ENCODE assay signal across 22 mouse cellular contexts in the genomic region with DNA sequence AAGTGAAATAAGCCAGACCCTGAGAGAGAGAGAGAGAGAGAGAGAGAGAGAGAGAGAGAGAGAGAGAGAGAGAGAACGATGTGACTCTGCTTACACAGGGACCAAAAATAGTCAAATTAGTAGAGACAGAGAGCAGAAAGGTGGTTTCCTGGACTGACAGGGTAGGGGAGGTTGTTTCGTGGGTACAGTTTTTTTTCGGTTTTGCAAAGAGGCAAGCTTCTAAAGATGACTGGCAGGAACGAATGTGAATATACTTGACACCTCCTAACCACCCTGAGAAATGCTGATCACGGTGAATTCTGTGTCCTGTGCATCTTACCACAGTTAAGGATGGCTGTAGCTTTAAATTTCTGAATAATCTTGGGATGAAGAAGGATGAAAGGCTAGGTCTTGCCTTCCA.
DNase-seq lines count a peak whose midpoint lies in the region; ATAC-seq and TF ChIP-seq lines count a peak whose summit lies in the region.
"Had no signal": no experiment of that assay in that cellular context is flagged by ENCODE, and none has a peak within 500 bp of the region (broad histone marks: within the 10 kb centered on the region; RNA-seq: fewer than 3 reads in every experiment).

No protein-coding gene starts in this region.

- no peak overlapping the region for H3K4me3 ChIP-seq in heart, embryonic 15.5 days
- no peak overlapping the region for H3K4me3 ChIP-seq in heart, embryonic 10.5 days
- H3K4me3 ChIP-seq in intestine, embryonic 16.5 days (ENCODE audit: low read length) = no peak overlapping the region
- H3K4me3 ChIP-seq in lung, adult 2 months (replicated peaks; ENCODE audit: extremely low read depth, low read depth, low read length) = no peak overlapping the region
- H3K4me3 ChIP-seq: heart, adult 2 months; hindbrain, embryonic 12.5 days; intestine, embryonic 15.5 days; kidney, embryonic 15.5 days; midbrain, embryonic 10.5 days had no signal

- H3K27ac ChIP-seq in heart, embryonic 15.5 days = peak overlapping the region; percentile 9; the same call in 1 of the 2 replicates
- no peak overlapping the region for H3K27ac ChIP-seq in heart, embryonic 10.5 days
- no peak overlapping the region for H3K27ac ChIP-seq in intestine, embryonic 16.5 days (ENCODE audit: low read length)
- H3K27ac ChIP-seq: heart, adult 2 months; hindbrain, embryonic 12.5 days; intestine, embryonic 15.5 days; kidney, embryonic 15.5 days; midbrain, embryonic 10.5 days had no signal

- H3K4me1 ChIP-seq in heart, embryonic 15.5 days (replicated peaks) = peaks cover 4% of the 10 kb centered on the region; the same call in 1 of the 2 replicates
- peaks cover 35% of the 10 kb centered on the region for H3K4me1 ChIP-seq in heart, embryonic 10.5 days
- H3K4me1 ChIP-seq in intestine, embryonic 16.5 days (ENCODE audit: control insufficient read depth, insufficient read depth, low read length) = peaks cover 10% of the 10 kb centered on the region
- H3K4me1 ChIP-seq in lung, adult 2 months (ENCODE audit: control insufficient read depth, insufficient read depth, low read length) = peaks cover 13% of the 10 kb centered on the region; the same call in 1 of the 2 replicates

- no peak for TF ChIP-seq CTCF in lung, adult 2 months (IDR thresholded peaks at IDR 0.05; ENCODE audit: insufficient read depth, low read length)

- no peak for ATAC-seq in heart, embryonic 15.5 days (replicated peaks; ENCODE audit: insufficient number of reproducible peaks, insufficient read depth, low FRiP score, low read depth)
- ATAC-seq in activated CD4-positive, CD25-positive, alpha-beta regulatory T cell, adult 4 months = peak; percentile 77
- no peak for ATAC-seq in intestine, embryonic 16.5 days
- ATAC-seq: forebrain, embryonic 14.5 days; intestine, embryonic 15.5 days; Patski had no signal

- H3K36me3 ChIP-seq in heart, embryonic 15.5 days = no peaks in the 10 kb centered on the region
- H3K36me3 ChIP-seq in heart, embryonic 10.5 days = peaks cover 2% of the 10 kb centered on the region; the same call in 1 of the 2 replicates
- no peaks in the 10 kb centered on the region for H3K36me3 ChIP-seq in intestine, embryonic 16.5 days (ENCODE audit: control insufficient read depth, insufficient read depth, low read length)
- H3K36me3 ChIP-seq: hindbrain, embryonic 12.5 days; intestine, embryonic 15.5 days; kidney, embryonic 15.5 days; midbrain, embryonic 10.5 days had no signal

- 42% methylated on average over 5 of the region's 5 CpGs for WGBS in heart, embryonic 15.5 days
- WGBS in heart, embryonic 10.5 days = 57% methylated on average over 5 of the region's 5 CpGs
- 56% methylated on average over 5 of the region's 5 CpGs for WGBS in intestine, embryonic 16.5 days
- 63% methylated on average over 5 of the region's 5 CpGs for WGBS in lung, adult 2 months

- no peaks in the 10 kb centered on the region for H3K9me3 ChIP-seq in heart, embryonic 15.5 days (replicated peaks)
- no peaks in the 10 kb centered on the region for H3K9me3 ChIP-seq in heart, embryonic 10.5 days
- no peaks in the 10 kb centered on the region for H3K9me3 ChIP-seq in intestine, embryonic 16.5 days (ENCODE audit: control insufficient read depth, low read length)
- H3K9me3 ChIP-seq: hindbrain, embryonic 12.5 days; intestine, embryonic 15.5 days; midbrain, embryonic 10.5 days had no signal

- DNase-seq in heart, embryonic 10.5 days (ENCODE audit: low spot score) = no peak
- DNase-seq in A20 (ENCODE audit: low read depth, low spot score) = peak; percentile 89
- DNase-seq in naive thymus-derived CD4-positive, alpha-beta T cell, adult 2 months (ENCODE audit: low read depth) = peak; percentile 80
- DNase-seq in lung, adult 2 months = no peak
- no peak for DNase-seq in frontal cortex, postnatal 36 days (ENCODE audit: low spot score in 2 of 2)
- DNase-seq: adrenal gland, postnatal 25 days; cerebellum, adult 8-10 months; gastrocnemius, postnatal 25 days; heart, adult 2 months; kidney, postnatal 4 days; lung, adult 18-20 months; lung, postnatal 36 days had no signal

- H3K4me2 ChIP-seq in heart, embryonic 15.5 days = no peak overlapping the region
- no peak overlapping the region for H3K4me2 ChIP-seq in intestine, embryonic 16.5 days (ENCODE audit: low read depth, low read length)
- H3K4me2 ChIP-seq: hindbrain, embryonic 12.5 days; intestine, embryonic 15.5 days; kidney, embryonic 15.5 days; liver, embryonic 11.5 days had no signal

- H3K27me3 ChIP-seq in heart, embryonic 15.5 days = no peaks in the 10 kb centered on the region
- no peaks in the 10 kb centered on the region for H3K27me3 ChIP-seq in heart, embryonic 10.5 days (ENCODE audit: insufficient read depth, poor library complexity, severe bottlenecking)
- no peaks in the 10 kb centered on the region for H3K27me3 ChIP-seq in intestine, embryonic 16.5 days (replicated peaks; ENCODE audit: control insufficient read depth, insufficient read depth, low read length)
- H3K27me3 ChIP-seq: hindbrain, embryonic 12.5 days; intestine, embryonic 15.5 days; kidney, embryonic 15.5 days; Patski had no signal

- TF ChIP-seq POLR2A in lung, adult 2 months (IDR thresholded peaks at IDR 0.05; ENCODE audit: borderline replicate concordance, extremely low read depth, low read depth, low read length) = no peak

- H3K9ac ChIP-seq in heart, embryonic 15.5 days = no peak overlapping the region
- no peak overlapping the region for H3K9ac ChIP-seq in intestine, embryonic 16.5 days (ENCODE audit: low read depth, low read length)
- H3K9ac ChIP-seq: hindbrain, embryonic 12.5 days; intestine, embryonic 15.5 days; kidney, embryonic 15.5 days had no signal

Comparison
In these comparisons a context has a peak if more than half of its experiments do, and no peak if none do; other contexts are left out.
1. DNase-seq: peak in A20 (single experiment) and naive thymus-derived CD4-positive, alpha-beta T cell, adult 2 months (single experiment); none in heart, embryonic 10.5 days (single experiment), lung, adult 2 months (single experiment) and frontal cortex, postnatal 36 days (0 of 2).